Mouse (Mus musculus): Measurements from ENCODE around the gene Vegfa. TPM values are rescaled to one million over a fixed set of nuclear protein-coding genes. Genes with fewer than 3 reads are reported as not detected.

Vegfa gene
- total RNA-seq, 2 experiments from 2014 or later, result 231 to 234 TPM

DNA sequence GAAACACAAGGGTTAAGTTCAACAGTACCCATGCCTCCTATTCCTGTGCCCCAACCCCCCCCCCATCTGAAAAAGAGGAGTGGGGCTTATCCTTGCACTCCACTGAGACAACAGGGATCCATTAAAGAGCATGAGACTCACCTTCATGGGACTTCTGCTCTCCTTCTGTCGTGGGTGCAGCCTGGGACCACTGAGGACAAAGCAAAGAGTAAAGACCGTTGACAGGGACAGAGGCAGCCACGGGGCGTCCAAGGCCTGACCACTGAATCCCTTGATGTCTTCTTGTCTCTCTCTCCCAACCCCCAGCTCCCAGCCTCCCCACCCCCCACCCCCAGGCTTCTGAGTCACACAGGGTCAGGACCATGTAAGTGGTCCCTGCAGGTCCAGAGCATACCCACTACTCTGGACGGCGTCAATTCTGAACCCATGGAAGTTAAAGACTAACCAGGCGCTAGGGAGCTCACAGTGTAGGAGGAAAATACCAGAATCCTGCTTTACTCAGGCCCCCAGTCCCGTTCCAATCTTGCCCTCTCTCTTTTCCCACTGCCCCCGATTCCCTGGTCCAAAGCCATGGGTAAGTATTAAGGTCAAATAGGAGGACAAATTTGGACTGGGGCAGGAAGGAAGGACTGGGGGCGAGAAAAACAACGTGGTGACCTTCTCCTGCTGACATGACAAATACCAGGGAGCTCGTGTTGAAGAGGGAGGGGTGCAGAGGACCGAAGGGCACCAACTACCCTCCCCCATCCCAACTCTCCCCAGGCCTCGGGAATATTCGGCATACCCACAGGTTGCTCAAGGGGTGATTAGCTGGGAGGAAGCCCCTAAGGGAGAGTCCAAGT lies 3.7 kb downstream of the Vegfa start:
- intact Hi-C loops (cut with DNase I), result no loop called here

DNA sequence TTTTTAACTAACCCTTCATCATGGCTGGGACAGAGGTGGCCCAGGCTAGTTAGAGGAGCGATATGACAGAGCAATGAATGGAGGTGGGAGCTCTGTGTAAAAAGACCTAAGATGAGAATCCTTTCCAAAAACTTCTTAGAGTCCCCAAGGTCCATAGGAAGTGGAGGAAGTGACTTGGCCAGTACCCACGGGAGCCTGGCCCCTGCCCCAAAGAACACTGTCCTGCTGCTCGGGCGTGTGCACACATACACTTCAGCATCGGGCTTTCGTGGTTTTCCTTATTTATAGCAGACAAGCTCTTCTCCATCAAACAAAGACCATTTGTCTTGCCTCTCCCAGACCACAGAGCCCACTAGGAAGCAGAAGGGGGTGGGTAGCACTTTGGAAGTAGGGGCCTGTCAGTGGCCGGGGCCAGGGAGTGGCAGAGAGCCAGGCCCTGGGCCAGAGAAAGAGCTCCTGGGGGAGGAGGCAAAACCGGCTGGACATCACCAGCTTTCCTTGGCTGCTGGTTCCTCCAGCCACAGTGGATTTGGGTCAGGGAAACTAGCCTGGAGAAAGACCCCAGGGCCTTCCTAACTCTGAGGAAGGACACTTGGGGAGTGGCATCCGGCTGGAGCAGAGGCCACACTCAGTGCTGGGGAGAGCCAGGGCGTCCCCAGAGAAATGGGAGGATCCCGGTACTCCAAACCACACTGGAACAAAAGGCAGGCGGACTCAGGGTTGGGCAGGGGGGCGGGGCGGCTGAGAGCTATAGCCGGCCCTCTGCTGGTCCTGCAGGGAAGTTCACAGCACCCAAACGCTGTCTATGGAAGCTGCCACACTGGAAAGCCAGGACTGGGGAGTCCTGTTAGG lies 4.9 kb downstream of the Vegfa start:
- intact Hi-C loops (cut with DNase I), result loop anchor here (1.0 kb wide), 1 partner anchor 179 kb away; no protein-coding TSS in a partner anchor
- peak; percentile 86 to 88 for DNase-seq

More for the DNA sequence above, 3.7 kb downstream of the Vegfa start:
- peak in 1 of 2 experiments; percentile 61 for DNase-seq

DNA sequence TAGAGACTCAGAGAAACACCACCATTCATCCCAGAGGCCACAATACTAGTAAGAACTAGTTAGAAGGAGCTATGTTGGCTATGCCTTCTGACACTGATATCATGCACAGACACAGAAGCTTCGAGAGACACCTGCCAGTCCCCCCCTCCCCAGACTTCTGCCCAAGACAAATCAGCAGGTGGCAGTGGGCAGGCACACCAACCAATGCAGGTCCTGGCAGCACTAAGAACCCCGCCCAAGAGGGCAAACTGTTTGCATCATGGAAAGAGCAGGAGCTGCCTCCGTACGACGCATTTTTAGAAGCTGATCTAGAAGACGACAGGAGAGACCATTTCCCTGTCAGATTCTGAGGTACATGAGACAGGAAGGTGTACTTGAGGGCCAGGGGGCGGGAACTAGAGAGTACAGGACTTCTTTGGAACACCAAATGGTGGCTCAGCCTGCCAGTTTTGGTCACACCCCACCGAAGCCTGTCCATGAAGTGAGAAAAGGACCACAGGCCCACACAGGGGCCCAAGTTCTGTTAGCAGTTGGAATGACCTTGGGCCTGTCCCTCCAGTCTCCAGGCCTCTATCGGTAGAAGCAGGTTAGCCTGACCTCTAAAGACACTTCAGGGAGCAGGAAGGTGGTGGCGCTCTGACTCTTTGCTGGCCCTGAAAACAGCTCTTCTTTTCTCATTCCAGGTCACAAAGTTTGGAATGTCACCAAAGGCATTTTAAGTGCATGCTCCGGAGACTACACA lies 6.1 kb downstream of the Vegfa start:
- intact Hi-C loops (cut with DNase I), result no loop called here
- peak; percentile 42 to 54 for DNase-seq

DNA sequence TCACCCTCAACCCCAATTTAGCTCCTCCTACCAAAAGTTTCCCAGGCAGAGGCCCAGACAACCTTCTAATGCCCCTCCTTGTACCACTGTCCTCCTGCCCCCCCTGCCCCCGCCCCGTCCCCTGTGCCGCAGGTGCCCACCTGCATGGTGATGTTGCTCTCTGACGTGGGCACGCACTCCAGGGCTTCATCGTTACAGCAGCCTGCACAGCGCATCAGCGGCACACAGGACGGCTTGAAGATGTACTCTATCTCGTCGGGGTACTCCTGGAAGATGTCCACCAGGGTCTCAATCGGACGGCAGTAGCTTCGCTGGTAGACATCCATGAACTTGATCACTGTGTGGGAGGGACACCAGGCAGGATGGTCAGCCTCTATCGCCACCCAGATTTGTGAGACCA lies 7.0 kb downstream of the Vegfa start:
- DNase-seq, result no peak
- intact Hi-C loops (cut with DNase I), result no loop called here

DNA sequence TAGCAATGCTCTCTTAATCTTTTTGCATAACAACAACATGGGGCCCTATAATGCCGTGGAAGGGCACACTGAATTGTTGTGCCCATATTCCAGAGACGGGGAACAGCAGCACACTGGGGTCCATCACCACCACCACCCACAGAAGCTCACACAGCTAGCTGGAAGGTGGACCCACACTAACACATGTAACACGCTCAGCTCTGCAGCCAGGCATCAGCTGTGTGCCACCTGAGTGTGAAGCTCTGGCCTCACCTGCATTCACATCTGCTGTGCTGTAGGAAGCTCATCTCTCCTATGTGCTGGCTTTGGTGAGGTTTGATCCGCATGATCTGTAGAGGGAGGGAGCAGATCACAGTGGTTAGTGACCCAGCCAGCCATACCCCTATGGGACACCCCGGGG lies 8.0 kb downstream of the Vegfa start:
- DNase-seq, result no peak
- intact Hi-C loops (cut with DNase I), result no loop called here

DNA sequence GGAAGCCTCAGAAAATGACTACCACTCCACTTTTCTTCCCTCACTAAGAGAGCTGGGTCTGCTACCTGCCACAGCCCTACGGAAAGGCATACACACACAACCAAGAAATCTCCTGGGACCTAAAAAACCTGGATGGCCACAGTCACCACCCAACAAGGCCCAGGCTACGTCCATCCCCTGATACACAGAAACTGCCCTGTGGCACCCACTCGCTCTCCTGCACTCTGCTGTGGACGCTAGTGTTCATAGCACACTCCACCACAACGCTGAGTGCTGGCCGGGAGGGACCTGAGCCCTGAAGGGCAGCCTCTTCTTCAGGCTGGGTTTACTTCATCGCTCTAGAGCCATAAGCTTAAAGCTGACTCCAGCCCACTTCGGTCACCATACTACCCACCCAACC lies 8.6 kb downstream of the Vegfa start:
- intact Hi-C loops (cut with DNase I), result no loop called here
- no peak for DNase-seq

DNA sequence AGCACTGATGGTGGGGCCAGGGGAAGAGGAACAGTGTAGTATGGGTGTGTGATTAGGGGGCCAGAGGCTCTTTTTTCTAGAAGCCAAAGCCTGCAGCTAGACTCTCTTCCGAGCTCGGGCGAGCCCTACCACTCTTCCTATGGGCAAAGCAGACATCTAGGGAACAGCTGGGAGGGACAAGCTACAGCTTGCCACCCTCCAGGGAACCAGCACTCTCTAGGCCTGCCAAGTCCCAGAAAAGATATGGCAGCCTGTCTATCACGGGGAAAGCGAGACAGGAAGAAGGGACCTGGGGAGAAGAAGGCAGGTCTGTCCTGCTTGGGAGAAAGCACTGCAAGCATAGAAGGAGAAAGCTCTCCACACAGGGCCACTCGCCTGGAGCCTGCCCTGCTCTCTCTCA lies 9.2 kb downstream of the Vegfa start:
- intact Hi-C loops (cut with DNase I), result no loop called here
- DNase-seq, result no peak

DNA sequence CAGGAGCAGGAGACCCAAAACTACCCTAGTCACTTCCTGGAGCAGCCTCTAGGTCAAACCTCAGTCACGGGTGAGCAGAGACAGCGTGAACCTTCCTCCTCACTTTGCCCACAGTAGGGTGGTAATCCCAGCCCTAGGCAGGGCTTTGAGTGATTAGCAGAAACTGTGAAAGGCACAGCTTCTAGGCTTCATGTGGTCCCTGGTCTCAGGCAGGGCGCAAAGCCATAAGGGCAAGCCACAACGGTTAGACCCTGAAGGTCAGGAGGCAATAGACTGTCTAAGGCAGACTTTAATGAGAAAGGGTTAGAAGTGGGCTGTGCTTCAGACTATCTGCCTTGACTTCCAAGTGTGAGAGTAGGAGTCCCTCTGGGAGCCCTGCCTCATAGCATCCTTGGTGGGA lies 9.7 kb downstream of the Vegfa start:
- DNase-seq, result no peak
- intact Hi-C loops (cut with DNase I), result no loop called here

DNA sequence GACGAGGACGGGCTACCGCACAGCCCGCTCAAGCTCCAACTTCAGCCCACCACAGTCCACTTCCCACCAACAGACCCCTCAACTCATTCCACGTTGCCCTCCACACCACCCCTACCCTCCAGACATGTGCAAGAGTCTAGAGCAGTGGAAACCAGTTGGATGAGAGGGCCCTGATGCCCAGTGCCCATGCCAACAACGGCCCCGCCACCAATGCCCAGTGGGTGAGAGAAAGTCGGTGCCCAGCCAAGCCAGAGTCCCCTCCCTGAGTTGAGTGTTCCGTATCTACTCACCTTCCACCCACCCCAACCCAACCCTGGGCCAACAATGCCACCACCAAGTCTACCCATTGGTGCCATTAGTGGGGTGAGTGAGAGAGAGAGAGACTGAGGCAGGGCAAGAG lies 10.4 kb downstream of the Vegfa start:
- intact Hi-C loops (cut with DNase I), result no loop called here

DNA sequence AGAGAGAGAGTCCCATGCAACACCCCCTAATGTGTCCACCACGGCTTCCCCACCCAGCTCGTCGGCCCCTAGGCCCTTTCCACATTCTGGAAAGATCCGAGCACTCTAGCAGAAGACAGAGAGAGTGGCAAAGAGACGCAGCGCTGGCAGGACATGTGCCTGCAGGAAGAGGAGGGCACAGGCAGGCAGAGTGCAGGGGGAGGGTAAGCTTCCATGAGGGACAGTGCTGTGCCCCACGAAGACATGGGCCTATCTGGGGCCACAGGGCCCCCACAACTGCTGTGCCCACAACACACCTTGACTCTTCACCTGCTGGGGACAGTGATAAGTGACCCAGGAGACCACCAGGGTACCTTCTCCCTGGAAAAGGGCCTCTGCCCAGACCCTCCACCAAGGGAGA lies 11.0 kb downstream of the Vegfa start:
- intact Hi-C loops (cut with DNase I), result no loop called here
- no peak for DNase-seq

More for the DNA sequence above, 10.4 kb downstream of the Vegfa start:
- DNase-seq, result no peak

DNA sequence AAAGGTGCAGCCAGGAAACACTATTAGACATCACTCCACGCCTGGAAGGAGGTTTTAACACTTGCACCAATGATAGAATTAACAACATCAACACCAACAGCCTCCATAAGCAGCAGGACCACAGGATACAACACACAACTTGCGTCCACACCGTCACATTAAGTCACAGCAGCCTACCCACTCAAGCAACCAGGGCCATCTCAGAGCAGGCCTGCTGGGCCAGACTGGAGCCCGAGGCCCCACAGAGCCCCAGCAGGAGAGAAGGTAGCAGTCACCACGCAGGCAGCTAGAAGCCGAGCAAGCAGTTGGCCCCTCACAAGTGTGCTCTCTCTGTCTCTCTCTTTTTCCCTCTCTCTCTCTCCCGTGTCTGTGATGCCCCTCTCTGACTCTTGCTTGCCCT lies 11.6 kb downstream of the Vegfa start:
- DNase-seq, result no peak
- intact Hi-C loops (cut with DNase I), result no loop called here

DNA sequence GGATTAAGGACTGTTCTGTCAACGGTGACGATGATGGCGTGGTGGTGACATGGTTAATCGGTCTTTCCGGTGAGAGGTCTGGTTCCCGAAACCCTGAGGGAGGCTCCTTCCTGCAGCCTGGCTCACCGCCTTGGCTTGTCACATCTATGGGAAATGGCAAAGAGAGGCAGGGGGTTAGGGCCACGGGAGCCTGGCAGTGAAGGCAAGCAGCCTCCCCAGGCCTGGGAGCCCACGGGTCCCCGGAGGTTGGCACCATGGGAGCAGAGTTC lies 13.5 kb downstream of the Vegfa start:
- intact Hi-C loops (cut with DNase I), result no loop called here
- DNase-seq, result no peak

DNA sequence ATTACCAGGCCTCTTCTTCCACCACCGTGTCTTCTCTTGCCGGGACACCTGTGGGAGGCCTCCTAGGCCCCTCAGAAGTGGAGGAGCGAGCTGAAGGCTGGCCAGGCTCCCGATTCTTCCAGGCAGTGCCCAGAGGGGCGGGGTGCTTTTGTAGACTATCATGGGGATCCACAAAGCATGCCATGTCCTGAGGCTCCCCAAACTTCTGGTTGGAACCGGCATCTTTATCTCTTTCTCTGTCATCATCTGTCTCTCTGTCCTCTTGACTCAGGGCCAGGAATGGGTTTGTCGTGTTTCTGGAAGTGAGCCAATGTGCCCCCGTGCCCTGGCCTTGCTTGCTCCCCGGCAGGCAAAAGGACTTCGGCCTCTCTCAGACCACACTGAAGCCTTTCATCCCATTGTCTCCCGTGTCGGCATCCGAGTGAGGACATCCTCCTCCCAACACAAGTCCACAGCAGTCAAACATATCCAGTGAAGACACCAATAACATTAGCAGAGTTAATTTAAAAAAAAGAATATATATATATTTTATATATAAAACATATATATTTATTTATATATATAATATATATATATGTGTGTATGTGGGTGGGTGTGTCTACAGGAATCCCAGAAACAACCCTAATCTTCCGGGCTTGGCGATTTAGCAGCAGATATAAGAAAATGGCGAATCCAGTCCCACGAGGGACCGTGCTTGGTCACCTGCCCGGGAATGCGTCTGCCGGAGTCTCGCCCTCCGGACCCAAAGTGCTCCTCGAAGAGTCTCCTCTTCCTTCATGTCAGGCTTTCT lies 14.0 kb downstream of the Vegfa start:
- no peak for DNase-seq

DNA sequence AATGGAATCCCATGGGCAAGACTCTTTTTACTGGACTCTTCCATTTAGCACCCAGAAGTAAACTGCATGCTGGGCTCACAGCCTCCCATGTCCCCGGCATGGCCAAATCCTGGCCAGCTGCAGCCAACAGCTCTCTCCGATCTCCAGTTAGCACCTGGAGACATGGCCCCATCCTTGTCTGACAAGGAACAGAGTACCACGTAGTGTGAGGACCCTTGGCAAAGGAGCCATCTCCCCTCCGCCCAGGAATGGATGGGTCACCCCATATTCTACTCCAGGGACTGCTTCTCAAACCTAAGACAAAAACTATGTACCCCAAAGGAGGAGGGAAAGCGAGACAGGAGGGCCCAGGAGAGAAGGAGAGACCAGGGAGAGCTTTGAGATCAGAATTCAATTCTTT lies 15.6 kb downstream of the Vegfa start:
- DNase-seq, result no peak
- intact Hi-C loops (cut with DNase I), result no loop called here

More for the DNA sequence above, 14.0 kb downstream of the Vegfa start:
- intact Hi-C loops (cut with DNase I), result no loop called here

DNA sequence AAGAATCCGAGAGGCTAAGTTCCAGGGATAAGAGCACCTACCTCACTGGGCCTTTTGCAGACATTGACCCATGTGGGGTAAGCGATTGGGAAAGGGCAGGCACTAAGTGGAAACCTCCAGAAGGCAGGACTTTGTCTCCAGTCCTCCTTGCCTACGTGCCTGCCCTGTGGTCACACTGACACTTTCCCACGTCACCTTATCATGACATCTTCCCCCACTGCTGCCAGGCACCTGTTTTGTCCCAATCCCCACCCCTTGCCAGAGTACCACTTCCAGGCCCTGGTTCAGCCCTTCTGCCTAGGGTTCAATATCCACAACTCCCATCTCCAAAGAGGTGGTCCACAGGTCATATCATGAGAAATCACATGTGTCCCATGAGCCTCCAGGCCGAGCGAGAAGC lies 16.2 kb downstream of the Vegfa start:
- DNase-seq, result no peak
- intact Hi-C loops (cut with DNase I), result no loop called here

DNA sequence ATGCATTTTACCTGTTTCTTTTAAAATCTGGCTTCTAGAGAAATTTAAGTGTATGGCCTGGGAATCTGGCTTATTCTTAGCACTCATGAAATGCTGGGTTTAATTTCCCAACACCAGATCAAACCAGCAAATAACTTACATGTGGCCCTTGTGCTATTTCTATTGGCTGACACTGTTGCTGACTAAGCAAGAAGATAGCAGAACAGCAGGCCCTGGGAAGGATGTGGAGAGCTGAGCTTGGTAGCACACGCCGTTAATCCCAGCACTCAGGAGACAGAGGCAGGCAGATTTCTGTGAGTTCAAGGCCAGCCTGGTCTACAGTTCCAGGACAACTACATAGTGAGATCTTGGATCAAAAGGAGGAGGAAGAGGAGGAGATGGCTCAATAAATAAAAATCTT lies 17.2 kb downstream of the Vegfa start:
- no peak for DNase-seq
- intact Hi-C loops (cut with DNase I), result no loop called here

DNA sequence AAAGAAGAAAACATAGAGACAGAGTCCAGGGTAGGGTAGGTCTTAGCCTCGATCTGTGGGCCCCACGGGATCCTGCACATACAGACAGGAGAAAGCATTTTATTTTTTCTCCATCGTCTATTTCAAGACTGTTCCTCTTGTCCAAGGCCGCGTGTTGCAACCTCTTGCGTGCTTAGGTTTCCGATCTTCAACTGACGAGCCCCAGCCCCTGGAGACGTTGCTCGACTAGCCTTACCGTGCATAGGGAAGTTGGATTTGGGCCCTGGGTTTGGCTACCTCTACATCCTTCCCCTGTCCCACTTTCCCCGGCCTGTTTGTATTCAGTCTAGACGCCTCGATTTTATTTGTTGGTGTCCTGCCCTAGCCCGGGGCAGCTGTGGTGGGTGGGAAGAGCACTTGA lies 18.6 kb downstream of the Vegfa start:
- no peak for DNase-seq
- intact Hi-C loops (cut with DNase I), result no loop called here

DNA sequence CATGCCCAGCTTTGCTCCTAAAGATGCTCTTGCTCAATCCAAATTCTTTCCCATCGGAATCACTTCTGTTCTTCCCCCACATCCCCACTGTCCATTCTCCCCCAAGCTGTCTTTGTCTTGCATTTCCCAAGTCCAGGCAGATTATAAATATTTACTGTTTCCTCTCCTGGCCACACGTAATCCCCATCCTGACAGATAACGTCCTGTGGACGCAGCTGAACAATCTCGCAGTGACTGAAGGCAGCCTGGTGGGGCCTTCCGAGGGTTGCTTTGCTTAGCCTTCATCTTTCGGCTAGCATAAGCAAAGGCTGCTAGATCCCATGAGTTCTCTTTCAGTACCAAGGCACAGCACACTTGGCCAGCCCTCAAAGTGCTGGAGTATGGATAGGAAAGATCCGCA lies 20.0 kb downstream of the Vegfa start:
- no peak for DNase-seq
- intact Hi-C loops (cut with DNase I), result no loop called here

DNA sequence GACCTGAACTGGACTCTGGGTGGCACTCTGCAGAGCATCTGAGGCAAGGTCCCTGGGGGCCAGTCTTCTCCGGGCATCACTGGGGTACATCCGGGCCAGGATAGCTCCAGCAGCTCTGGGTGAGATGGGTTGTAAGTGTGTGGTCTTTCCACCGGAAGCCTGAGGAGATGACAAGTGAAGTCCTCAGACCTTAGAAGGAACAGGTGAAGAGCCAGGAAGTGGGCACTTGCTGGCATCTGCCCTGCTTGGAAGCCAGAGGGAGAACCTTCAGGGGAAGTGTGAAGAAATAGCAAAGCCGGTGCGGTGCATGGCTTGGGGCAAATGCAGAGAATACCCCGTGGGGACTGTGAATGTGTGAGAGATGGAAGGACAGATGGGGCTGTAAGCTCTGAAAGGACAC lies 21.7 kb downstream of the Vegfa start:
- no peak for DNase-seq
- intact Hi-C loops (cut with DNase I), result no loop called here

DNA sequence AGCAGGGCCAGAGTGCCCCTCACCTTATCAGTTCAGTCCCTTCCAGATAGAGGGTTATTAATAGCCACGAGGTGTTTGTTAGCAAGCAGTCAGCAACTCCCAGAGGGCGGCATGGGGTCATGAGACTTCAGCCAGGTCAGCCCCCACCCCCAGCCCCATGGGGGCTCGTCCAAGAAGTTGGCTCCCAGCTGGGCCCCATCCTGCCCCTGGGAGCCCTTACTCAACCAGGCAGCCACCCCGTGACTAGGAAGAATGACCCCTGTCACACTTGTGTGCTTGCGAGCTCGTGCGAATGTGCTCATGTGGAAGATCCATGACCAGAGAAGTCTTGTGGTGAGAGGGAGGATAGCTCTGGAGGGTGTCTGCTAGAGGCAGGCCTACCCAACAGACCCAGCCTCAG lies 23.0 kb downstream of the Vegfa start:
- DNase-seq, result peak; percentile 63 to 64
- intact Hi-C loops (cut with DNase I), result no loop called here

DNA sequence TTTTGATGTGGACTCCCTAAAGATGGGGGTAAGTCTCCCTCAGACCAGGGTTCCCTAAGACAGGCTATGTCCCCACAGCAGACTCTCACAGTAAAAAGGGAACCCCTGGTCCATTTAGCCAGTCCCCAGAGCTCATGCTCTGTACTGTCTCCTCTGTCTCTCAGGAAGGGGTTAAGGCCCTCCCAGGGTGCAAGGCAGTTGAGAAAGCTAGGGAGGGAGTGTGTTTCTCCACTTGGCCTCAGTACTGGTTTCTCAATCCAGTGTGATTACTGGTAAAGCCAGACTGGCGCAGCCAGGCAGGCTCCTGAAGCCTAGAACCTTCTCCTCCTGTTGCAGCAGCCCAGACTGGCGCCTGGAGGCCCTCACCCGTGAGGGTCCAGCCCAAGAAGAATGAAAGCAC lies 26.7 kb downstream of the Vegfa start:
- DNase-seq, result no peak
- intact Hi-C loops (cut with DNase I), result no loop called here

Data from heart, postnatal 10 days (tissue).